Mouse (Mus musculus) limb, embryonic 10.5 days (tissue): ENCODE measurements at regions not wholly inside any gene's neighbourhood (a gene's known extent, or its start where the extent isn't known, plus 50 kb on each side); places are given as distances from the start of the nearest gene placed in this dataset.

Experiments used
- DNase-seq: peaks from one replicate; pipeline ENCODE4 v3.0.0-alpha.2; 2017; ENCODE audit warnings: low spot score
- H3K27ac ChIP-seq: fragments of 300-500 bp; sonication (generic); 2 replicates; pipeline ENCODE4 v1.5.1; 2016; ENCODE audit warnings: mild to moderate bottlenecking
- H3K27me3 ChIP-seq: fragments of 300-500 bp; sonication (generic); 2 replicates; pipeline ENCODE4 v1.6.1; 2016; ENCODE audit warnings: low read depth, mild to moderate bottlenecking; ENCODE audit not compliant: poor library complexity, severe bottlenecking
- H3K36me3 ChIP-seq: fragments of 300-500 bp; sonication (generic); 2 replicates; pipeline ENCODE4 v1.6.1; 2016; ENCODE audit warnings: mild to moderate bottlenecking, moderate library complexity
- H3K4me1 ChIP-seq: fragments of 300-500 bp; sonication (generic); 2 replicates; pipeline ENCODE4 v1.6.1; 2016
- H3K4me3 ChIP-seq: fragments of 300-500 bp; sonication (generic); 2 replicates; pipeline ENCODE4 v1.5.1; 2016; ENCODE audit warnings: mild to moderate bottlenecking, moderate library complexity
- H3K9me3 ChIP-seq: fragments of 300-500 bp; sonication (generic); replicated peaks from 2 replicates; pipeline ENCODE4 v1.6.1; 2016; ENCODE audit warnings: mild to moderate bottlenecking
- WGBS: fragments of 180-500 bp; shearing (Covaris S2); methylation state at CpG from one replicate; pipeline ENCODE4 v1.1.7; 2016; 5-methylcytosine and 5-hydroxymethylcytosine counted together

DNA sequence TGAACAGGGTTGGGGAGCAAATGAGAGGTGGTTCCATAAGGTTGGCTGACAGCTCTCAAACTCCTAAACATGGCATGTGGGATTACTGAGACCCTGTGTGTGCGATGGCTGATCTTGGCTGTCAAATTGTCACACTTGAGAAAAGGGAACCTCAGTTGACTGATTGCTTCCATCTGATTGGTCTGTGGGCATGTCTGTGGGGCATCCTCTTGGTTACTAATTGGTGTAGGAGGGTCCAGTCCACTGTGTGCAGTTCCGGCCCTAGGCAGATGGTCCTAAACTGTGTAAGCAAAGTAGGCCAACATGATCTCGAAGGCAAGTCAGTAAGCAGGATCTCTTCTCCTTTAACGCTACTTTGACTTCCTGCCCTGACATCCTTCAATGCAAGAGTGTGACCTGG is 86.5 kb upstream of the Tut7 start:
- 0 out of 2 replicates have a peak, but pooled peaks cover 7% of the 10 kb centered on the region for H3K4me1 ChIP-seq
- no peaks in the 10 kb centered on the region; the same call in 1 of the 2 replicates for H3K9me3 ChIP-seq
- no peaks in the 10 kb centered on the region for H3K36me3 ChIP-seq
- 86% methylated on average over 4 of the region's 4 CpGs for WGBS
- DNase-seq = no peak
- H3K4me3 ChIP-seq = no peak overlapping the region
- no peaks in the 10 kb centered on the region for H3K27me3 ChIP-seq
- H3K27ac ChIP-seq = no peak overlapping the region

DNA sequence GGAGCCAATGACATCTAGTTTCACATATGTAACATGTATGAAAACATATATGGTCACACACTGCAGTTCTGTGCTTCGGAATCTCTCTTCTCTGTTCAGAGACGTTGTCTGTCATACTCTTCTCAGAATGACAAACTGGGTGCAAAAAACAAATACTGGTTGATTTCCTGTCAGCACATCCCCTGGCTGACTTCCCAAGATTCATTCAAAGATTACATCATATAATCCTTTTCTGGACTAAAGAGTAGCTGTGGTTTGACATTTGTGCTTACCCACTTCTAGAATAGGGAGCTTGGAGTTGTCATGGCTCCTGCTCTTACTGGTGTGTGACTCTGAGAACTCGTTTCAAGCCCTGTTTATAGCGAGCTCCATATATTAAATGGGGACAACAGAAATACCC is 85.8 kb upstream of the Tut7 start:
- Histone ChIP-seq H3K36me3 (no peaks in the 10 kb centered on the region), H3K27ac (no peak overlapping the region), H3K4me1 (0 out of 2 replicates have a peak, but pooled peaks cover 7% of the 10 kb centered on the region), H3K27me3 (no peaks in the 10 kb centered on the region), H3K4me3 (no peak overlapping the region), H3K9me3 (no peaks in the 10 kb centered on the region; the same call in 1 of the 2 replicates)
- 96% methylated on average over 4 of the region's 4 CpGs for WGBS
- no peak for DNase-seq

DNA sequence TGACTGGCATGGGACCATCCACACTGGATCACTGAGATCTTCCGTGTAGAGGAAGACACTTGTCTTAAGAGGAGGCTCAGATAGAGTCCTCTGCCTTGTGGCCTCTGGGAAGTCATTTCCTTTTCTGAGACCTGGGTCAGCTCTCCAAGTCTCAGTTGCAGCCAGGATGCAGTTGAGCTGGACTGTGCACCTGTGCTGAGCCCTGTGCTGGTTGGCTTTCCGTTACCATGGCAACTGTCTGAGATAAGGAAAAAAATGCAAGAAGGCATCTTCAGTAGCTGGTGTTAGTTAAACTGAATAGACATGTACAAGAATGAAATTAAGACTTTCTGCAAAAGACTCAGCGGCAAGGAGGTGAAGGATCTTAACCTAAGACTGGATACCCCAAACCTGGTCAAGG is 82.5 kb upstream of the Tut7 start:
- Histone ChIP-seq H3K27me3 (no peaks in the 10 kb centered on the region), H3K36me3 (no peaks in the 10 kb centered on the region), H3K27ac (no peak overlapping the region), H3K4me1 (peaks cover 6% of the 10 kb centered on the region; the same call in 1 of the 2 replicates), H3K4me3 (no peak overlapping the region), H3K9me3 (no peaks in the 10 kb centered on the region; the same call in 1 of the 2 replicates)
- WGBS = 93% methylated on average over 3 of the region's 3 CpGs
- no peak for DNase-seq

DNA sequence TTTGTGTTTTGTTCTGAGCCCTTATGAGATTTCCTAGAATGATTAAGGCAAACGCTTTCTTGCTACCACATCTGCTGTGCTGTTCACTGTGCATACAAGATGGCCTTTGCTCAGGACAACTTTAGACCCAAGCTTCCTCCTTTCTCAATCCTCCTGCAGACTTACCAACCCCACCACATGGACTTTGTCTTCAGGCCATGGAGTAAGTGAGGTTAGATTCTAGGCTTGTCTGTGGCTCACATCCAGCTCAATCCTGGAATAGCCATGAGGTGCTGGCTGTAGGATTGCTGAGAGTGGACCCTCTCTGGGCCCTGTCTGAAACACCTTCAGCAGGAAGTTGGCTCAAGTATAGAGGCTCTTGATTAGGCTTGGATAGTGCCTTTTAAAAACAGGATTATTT is 81.5 kb upstream of the Tut7 start:
- H3K9me3 ChIP-seq = no peaks in the 10 kb centered on the region; the same call in 1 of the 2 replicates
- no peak overlapping the region for H3K4me3 ChIP-seq
- 96% methylated on average over 1 of the region's 1 CpGs for WGBS
- no peaks in the 10 kb centered on the region for H3K36me3 ChIP-seq
- peaks cover 4% of the 10 kb centered on the region; the same call in 1 of the 2 replicates for H3K4me1 ChIP-seq
- DNase-seq = no peak
- H3K27me3 ChIP-seq = no peaks in the 10 kb centered on the region
- 0 out of 2 replicates have a peak overlapping the region, but pooled peaks have one; percentile 5 for H3K27ac ChIP-seq

DNA sequence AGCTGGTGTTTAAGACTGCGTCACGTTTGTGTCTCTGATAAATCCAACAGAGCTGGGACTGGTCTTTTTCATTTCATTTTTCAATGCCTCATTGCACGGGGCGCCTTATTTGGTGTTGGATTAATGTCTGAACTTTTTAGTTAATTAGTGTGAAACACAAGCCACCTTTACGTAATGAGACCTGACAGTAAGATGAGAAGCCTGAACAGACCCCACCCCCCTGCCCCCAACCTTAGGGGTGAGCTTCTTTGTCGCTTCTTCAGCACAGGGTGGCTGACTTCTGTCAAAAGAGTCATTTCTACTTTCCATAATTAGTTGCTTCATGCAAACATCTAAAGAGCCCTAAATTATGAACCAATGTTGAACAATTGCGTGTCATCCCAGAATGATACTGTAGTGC is 76.6 kb upstream of the Tut7 start:
- H3K4me1 ChIP-seq = peaks cover 7% of the 10 kb centered on the region; the same call in 1 of the 2 replicates
- H3K36me3 ChIP-seq = no peaks in the 10 kb centered on the region
- H3K9me3 ChIP-seq = no peaks in the 10 kb centered on the region
- no peak overlapping the region for H3K4me3 ChIP-seq
- no peaks in the 10 kb centered on the region for H3K27me3 ChIP-seq
- no peak for DNase-seq
- 81% methylated on average over 7 of the region's 7 CpGs for WGBS
- no peak overlapping the region for H3K27ac ChIP-seq

DNA sequence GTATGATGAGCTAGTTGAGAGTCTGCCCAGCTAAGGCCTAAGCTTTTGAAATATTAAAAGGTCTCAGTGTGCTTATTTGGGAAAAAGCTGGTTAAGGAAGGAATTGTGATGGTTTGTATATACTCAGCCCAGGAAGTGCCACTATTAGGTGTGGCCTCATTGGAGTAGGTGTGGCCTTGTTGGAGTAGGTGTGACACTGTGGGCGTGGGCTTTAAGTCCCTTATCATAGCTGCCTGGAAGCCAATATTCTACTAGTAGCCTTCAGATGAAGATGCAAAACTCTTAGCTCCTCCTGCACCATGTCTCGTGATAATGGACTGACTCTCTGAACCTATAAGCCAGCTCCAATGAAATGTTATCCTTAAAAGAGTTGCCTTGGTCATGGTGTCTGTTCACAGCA is 72.8 kb upstream of the Tut7 start:
- H3K27ac ChIP-seq = no peak overlapping the region
- H3K9me3 ChIP-seq = no peaks in the 10 kb centered on the region
- DNase-seq = no peak
- H3K27me3 ChIP-seq = no peaks in the 10 kb centered on the region
- WGBS = 93% methylated on average over 2 of the region's 2 CpGs
- no peaks in the 10 kb centered on the region for H3K36me3 ChIP-seq
- H3K4me3 ChIP-seq = no peak overlapping the region
- peaks cover 34% of the 10 kb centered on the region for H3K4me1 ChIP-seq

DNA sequence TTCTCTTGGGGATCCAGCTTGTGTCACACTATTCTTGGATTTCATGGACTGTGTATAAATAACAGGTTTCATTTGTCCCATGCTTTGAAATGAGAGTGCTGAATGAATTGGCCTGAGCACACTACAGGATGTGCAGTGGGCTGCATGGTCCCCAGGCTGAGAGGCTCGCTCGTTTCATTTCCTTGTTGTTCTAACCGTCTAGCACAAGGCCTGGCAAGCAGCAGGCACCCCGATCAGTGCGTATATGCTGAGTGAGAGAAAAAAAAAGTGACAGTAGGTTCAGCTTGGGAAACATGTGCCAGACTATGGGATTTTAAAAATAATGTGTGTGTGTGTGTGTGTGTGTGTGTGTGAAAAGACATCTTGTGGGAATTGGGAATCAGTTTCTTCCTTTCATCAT is 71.1 kb upstream of the Tut7 start:
- DNase-seq = no peak
- H3K27ac ChIP-seq = no peak overlapping the region
- 75% methylated on average over 5 of the region's 5 CpGs for WGBS
- H3K4me3 ChIP-seq = no peak overlapping the region
- H3K9me3 ChIP-seq = no peaks in the 10 kb centered on the region
- no peaks in the 10 kb centered on the region for H3K27me3 ChIP-seq
- H3K36me3 ChIP-seq = no peaks in the 10 kb centered on the region
- H3K4me1 ChIP-seq = peaks cover 41% of the 10 kb centered on the region

DNA sequence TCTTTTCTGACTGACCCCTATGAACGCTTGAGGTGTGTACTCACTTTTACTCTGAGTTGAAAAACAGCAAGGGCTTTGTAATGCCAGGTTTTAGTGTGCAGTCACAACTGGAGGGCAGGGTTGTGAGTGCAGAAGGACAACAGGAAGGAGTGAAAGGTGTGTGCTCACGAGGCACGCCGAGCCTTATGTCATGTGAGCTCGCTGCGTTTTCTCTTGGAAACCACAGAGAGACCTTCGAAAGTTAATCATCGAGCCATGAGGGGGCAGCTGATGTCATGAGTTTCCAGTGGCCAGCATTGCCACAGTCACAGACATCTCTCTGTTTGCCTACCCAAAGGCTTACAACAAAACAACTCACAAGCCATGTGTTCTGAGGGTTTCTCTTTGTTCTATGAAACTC is 70.0 kb upstream of the Tut7 start:
- H3K27ac ChIP-seq = peak overlapping the region; percentile 50
- H3K9me3 ChIP-seq = no peaks in the 10 kb centered on the region
- no peak for DNase-seq
- H3K4me3 ChIP-seq = no peak overlapping the region
- H3K36me3 ChIP-seq = no peaks in the 10 kb centered on the region
- H3K4me1 ChIP-seq = peaks cover 47% of the 10 kb centered on the region
- WGBS = 55% methylated on average over 8 of the region's 8 CpGs
- H3K27me3 ChIP-seq = no peaks in the 10 kb centered on the region

DNA sequence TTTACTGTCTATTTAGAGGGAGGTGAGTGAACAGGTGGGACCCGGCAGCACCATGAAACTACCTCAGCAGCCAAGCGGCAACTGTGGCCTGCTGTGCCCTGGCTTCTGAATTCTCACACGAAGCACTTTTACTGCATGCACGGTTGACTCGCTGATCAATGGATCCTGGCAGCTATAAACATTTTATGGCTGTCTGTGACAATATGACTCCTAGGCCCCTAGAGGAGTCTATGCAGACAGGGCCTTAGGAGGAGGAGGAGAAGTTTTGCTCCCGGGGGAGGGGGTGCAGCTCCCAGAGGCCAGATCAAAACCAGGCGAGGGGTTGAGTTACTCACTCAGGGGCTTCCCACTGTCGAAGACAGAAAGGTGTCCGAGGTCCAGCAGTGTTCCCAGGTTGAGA is 69.4 kb upstream of the Tut7 start:
- Histone ChIP-seq H3K9me3 (no peaks in the 10 kb centered on the region), H3K27ac (peak overlapping the region; percentile 50), H3K36me3 (no peaks in the 10 kb centered on the region), H3K4me1 (peaks cover 53% of the 10 kb centered on the region), H3K4me3 (no peak overlapping the region), H3K27me3 (no peaks in the 10 kb centered on the region)
- DNase-seq = peak; percentile 50
- WGBS = 11% methylated on average over 9 of the region's 9 CpGs

DNA sequence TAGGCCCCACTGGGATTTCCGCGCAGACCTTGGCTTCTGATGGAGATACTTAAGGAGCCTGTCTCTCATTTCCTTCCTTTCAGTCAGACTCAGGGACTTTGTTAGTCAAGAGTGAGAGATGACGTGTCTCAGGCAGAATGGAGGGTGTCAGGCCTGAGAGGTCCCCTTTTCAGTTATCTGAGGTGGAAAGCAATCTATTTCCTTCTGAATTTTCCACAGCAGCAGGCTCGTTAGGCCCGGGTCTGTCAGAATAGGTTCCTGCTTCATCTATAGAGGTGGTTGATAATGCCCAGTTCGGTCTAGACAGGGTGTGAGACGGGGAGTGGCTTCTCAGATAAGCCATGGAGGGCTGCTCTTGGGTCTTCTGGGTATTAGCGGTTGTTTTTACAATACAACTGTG is 68.8 kb upstream of the Tut7 start:
- DNase-seq = no peak
- H3K4me3 ChIP-seq = no peak overlapping the region
- peak overlapping the region; percentile 50 for H3K27ac ChIP-seq
- H3K36me3 ChIP-seq = no peaks in the 10 kb centered on the region
- H3K4me1 ChIP-seq = peaks cover 57% of the 10 kb centered on the region
- H3K9me3 ChIP-seq = no peaks in the 10 kb centered on the region
- WGBS = 36% methylated on average over 8 of the region's 8 CpGs
- H3K27me3 ChIP-seq = no peaks in the 10 kb centered on the region

DNA sequence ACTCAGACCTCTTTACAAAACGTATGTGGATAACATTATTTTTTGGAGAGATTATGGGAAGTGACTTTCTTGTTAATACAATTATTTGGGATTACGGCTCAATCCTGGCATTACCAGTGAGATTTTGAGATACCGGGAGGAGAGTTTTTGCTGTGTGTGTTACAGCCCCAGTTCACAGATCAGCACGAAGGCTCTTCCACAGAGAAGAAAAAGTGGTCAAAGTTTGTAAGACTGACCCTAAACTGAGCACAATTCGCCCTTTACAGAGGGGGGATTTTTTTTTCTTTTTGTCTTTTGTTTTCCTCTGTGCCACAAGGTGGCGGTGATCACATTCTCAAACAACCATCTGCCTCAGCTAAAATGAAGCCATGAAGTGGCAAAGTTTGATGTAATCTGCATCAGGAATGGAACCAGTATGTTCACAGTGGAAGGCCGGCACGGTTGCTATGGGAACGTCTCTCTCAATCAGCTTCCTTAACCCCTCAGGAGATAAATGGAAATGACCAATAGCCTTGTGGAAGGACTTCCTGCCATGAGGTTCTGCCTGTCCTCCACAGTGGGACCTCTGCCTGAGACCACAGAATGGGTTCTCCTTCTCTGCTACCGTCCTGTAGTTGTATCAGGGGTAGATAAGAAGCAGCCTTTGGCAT is 66.6 kb upstream of the Tut7 start:
- WGBS = 23% methylated on average over 10 of the region's 10 CpGs
- H3K27me3 ChIP-seq = no peaks in the 10 kb centered on the region
- H3K9me3 ChIP-seq = no peaks in the 10 kb centered on the region
- no peaks in the 10 kb centered on the region for H3K36me3 ChIP-seq
- peaks cover 57% of the 10 kb centered on the region for H3K4me1 ChIP-seq
- DNase-seq = peak; percentile 68
- no peak overlapping the region for H3K4me3 ChIP-seq
- peak overlapping the region; percentile 58; the same call in 1 of the 2 replicates for H3K27ac ChIP-seq

DNA sequence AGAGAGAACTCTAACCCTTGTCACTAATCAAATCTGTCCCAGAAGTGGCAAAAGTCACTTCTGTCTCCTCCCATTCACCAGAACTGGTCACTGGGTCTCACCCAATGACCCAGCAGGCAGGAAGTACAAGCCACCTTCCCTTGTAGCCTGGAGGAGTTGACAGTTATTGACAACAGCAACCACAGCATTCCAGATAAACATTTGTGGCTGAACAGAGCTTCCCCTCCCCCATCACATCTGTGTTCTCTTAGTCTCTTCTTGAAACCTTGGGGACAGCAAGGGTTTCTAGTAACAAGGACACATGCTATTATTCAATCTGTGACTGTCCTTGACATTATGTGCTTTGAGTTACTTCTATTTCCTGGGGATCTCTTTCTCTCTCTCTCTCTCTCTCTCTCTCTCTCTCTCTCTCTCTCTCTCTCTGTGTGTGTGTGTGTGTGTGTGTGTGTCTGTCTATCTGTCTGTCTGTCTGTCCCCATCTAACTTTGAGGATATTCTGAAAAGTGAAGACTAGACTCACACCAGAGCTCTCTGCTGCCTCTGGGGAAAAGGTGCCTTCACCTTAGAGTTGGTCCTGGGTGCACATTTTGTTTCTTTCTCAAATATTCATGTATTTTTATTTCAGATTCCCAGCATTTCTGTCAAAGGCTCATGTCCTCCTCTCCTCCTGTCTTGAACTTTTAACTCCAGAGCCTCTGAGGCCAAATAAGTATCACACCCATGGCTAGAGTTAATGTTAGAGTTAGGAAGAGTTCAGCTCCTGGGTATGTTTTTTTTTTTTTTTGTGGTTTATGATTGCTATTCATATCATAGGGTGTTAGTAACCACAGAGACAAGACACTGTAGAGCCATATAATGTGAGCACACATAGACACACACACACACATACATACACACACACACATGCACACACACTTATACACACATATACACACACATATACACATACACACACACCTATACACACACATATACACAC is 65.4 kb upstream of the Tut7 start:
- no peaks in the 10 kb centered on the region for H3K36me3 ChIP-seq
- no peak for DNase-seq
- H3K4me3 ChIP-seq = no peak overlapping the region
- H3K27ac ChIP-seq = peak overlapping the region; percentile 59
- H3K9me3 ChIP-seq = no peaks in the 10 kb centered on the region
- peaks cover 52% of the 10 kb centered on the region for H3K4me1 ChIP-seq
- H3K27me3 ChIP-seq = no peaks in the 10 kb centered on the region

DNA sequence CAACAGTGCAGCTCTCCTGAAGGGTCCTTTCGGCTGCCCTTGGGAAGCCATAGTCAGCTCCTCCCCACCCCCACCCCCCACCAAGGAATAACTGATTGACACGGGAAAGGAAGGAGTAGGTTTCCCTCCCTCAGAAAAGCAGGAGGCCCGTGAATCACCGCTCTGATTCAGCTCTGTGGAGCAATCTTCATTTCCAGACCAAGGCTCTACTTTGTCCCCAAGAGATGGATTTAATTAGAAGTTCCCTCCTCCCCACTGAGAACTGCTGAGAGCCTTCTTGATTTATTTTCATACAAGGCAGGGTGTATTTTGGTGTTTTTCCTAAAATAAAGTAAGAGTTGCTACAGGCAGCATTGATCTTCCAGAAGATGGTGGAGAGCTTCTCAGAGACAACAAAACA is 64.4 kb upstream of the Tut7 start:
- H3K27me3 ChIP-seq = no peaks in the 10 kb centered on the region
- H3K36me3 ChIP-seq = no peaks in the 10 kb centered on the region
- no peaks in the 10 kb centered on the region for H3K9me3 ChIP-seq
- peaks cover 46% of the 10 kb centered on the region for H3K4me1 ChIP-seq
- H3K27ac ChIP-seq = peak overlapping the region; percentile 59
- WGBS = 61% methylated on average over 4 of the region's 4 CpGs
- H3K4me3 ChIP-seq = no peak overlapping the region
- no peak for DNase-seq
